Mouse (Mus musculus) heart, adult 8-10 months (tissue): ENCODE data around the gene Sdhaf1. TPM values are rescaled to one million over a fixed set of nuclear protein-coding genes. Genes with fewer than 3 reads are reported as not detected.

Experiments
- DNase-seq: peaks from one replicate; pipeline ENCODE4 v3.0.0; 2022; ENCODE audit warnings: low spot score
- total RNA-seq, 4 experiments: library from RNA; stranded (reverse); gene quantifications; 2 replicates each; pipeline ENCODE4 v1.2.4; 2022

The Sdhaf1 gene
- 10 to 100 TPM; 14.0 to 16.2 (median 15.1) TPM for total RNA-seq

DNA sequence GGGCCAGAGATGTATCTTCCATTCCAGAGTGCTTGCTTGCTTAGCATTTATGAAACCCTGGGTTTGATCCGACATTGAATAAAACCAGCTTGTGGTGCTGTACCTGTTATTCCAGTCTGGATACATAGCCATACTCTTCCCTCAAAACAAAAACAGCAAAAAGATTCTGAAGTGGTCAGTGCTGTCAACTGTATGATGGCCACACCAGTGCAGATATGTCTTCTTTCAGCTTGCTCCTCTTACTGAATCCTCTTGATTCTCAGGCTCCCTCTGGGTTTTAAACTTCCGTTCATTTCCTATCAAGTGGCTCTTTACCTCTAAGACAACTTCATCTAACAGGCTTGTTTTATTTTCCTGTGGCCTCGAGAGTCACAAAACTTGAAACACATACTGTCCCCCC is at the start of gene Sdhaf1:
Gene Sdhaf1 (minus strand): TSS at position 101 of the 400 bp plus-strand sequence.
- no peak for DNase-seq

DNA sequence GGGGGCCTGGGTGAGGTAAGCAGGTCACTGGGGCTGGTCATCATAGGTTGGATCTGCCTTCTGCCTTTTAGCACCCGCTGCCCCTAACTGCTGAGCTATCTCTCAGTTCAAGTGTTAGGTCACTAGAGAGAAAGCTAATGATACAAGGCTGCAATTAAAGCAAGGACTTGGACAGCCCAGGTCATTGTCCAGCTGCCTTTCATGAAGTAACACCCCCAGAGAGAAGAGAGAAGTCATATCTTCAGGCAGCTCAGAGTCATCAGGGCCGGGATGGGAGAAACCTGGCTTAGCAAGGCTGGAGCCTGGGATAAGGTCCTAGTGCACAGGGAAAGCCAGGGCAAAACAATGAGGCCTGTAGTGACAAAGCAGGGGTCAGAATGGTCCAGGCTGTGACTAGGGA is 43.8 kb upstream of the Sdhaf1 start:
- DNase-seq, result no peak

- DNase-seq, result no peak
These were observed 39.6 kb upstream of the Sdhaf1 start for GRCm38 (mm10) chr7:30363344-30363738.

DNA sequence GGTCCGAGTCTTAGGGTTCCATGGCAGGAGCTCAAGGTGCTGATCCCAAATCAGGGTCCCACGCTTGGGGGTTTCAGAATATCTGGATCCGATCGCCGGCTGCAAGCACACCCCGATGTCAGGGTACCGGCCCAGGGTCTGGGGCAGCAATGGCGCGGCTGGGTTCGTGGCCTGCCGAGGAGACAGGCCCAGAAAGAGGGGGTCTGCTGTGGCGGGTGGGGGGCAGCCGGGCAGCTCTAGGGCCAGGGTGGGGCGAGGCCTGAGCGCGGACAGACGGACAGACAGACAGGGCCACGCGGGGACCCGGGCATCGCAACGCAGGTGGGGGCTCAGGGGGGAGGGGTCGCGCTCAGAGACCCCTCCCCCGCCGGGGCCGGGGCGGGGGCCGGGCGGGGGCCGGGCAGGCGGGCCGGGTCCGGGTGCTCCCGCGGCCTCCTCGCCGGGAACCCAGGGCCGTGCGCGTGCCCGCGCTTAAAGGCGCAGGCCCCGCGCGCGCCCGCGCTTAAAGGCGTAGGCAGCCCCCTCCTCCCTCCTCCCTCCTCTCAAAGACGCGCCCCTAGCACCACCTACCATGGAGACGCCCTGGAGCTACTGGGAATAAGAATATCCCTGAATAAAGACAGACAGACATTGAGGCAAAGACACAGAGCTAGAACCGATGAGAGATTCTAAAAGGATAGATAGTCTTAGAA is 39.1 kb upstream of the Sdhaf1 start, which contains the start of gene Lrfn3:
Gene Lrfn3 (minus strand): TSS at position 121 of the 692 bp plus-strand sequence.
- DNase-seq, result no peak

- no peak for DNase-seq
These were observed 36.3 kb upstream of the Sdhaf1 start for GRCm38 (mm10) chr7:30360028-30360427.

GRCm38 (mm10) chr7:30359276-30359865 is 35.7 kb upstream of the Sdhaf1 start:
- no peak for DNase-seq

DNA sequence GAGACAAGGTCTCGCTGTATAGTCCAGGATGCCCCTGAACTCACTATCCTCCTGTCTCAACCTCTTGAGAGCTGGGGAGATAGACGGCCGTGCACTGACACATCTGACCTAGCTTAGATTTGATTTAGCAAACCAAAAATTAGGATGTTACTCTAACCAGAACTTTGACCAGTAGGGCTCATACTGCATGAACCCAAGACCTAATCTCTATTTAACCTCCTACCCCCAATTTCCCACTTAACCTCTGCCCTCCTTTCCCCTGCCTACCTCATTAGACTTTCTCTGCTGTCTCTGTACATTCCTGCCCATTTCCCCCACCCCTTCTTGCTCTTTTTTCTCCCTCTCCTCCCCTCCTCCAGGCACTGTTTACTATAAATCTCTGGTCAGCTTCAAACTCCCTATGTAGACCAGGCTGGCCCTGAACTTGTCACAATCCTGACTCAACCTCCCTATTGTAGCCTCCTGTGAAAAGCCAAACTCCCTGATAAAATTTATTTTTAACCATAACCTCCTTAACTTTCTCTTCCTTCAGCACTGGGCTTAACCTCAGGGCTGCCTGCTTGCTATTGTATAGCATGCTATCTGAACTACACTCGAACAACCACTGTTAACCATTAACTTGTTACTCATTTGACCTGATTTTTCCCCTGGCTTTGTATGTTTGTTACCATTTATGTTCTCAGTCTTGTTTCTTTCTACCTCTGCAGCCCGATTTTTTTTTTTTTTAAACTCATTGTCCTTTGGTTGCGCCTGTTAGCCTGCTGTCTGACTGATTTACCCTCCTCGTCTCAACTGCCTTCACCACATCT is 34.9 kb upstream of the Sdhaf1 start:
- no peak for DNase-seq

GRCm38 (mm10) chr7:30354059-30354458 is 30.4 kb upstream of the Sdhaf1 start:
- no peak for DNase-seq

DNA sequence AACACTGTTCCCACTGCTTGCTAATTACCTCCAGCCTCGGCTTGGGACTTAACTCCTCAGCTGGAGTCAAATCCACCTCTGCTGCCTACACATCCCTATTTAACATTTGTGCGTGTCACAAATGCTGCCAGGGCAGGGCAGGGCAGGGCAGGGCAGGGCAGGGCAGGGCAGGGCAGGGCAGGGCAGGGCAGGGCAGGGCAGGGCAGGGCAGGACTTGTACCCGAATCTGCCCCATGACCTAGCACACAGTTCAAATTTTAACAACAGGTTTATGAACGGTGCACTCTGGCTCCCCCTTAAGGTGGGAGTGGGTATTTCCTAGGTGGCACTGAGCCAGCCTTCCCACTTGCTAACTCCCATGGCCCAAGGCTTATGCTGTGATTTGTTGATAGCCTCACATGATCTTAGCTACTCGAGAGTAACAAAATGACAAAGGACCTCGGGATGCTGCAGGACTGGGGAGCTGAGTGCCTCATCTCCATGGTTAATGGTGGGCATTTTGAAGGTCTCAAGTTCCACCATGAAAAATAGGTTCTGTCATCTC is 29.7 kb upstream of the Sdhaf1 start:
- DNase-seq, result peak; percentile 63

- no peak for DNase-seq
These were observed 24.1 kb upstream of the Sdhaf1 start for GRCm38 (mm10) chr7:30347828-30348227.

DNA sequence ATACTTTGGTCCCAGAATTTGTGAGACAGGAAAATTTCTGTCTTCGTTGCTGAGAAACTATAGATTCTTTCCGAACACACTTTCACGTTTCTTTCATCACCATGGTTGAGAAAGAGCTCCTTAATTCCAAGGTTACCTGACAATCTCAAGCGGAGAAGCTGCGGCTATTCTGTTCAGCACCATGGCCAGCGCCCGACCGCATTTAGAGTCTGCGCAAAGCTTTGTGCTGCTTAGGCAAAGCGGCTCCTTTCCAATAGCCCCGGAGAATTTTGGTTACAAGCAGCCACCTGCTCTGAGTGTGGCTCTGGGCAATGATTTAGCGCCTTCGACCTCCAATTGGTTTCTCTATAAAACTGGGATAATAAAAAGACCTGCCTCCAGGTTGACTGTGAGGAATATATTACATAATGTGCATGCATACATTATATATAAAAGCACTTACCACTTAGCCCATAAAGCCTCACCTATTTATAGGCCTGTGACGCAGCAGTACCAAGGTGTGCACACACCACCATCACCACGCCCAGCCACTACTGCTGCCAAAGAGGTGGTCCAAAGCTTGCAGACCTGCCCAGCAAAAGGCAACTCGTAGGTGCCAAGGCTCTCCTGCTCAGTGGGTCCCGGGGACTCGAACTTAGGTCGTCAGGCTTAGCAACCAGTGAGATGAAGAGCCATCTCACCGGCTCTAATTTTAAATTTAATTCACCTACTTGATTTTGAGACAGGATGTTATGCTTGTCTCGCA is 23.1 kb upstream of the Sdhaf1 start:
- no peak for DNase-seq

DNA sequence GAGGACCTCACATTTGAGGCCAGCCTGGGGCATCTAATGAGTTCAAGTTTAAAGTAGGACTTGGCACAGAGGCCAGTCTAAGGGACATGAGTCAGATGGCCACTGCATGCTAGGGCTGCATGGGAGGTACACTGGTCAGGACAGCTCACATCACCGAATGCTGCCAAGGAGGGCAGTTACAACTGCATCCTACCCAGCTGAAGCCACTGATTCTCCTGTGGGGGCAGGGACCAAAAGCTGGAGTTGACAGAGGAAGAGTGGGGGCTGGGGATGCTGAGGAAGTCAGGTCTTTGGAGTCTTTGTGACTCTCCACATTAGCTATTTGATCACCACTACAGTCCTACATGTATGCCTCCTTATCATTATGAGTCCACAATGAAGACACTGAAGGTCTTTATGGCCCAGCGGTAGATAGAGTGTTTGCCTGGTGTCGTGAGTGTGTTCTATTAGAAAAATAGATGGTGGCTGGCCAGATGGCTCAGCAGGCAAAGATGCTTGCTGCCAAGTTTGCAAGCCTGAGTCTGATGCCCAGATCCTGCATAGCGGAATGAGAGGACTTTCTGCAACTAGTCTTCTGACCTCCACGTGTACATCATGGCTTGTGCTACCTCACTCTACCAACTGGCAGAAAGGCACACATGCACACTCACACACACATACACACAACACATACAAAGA is 15.9 kb upstream of the Sdhaf1 start:
- DNase-seq, result no peak

GRCm38 (mm10) chr7:30336384-30336783 is 12.7 kb upstream of the Sdhaf1 start:
- peak; percentile 64 for DNase-seq

- DNase-seq, result no peak
These were observed 12.0 kb upstream of the Sdhaf1 start for GRCm38 (mm10) chr7:30335688-30336087.

- DNase-seq, result no peak
These were observed 10.9 kb upstream of the Sdhaf1 start for GRCm38 (mm10) chr7:30334563-30334962.

DNA sequence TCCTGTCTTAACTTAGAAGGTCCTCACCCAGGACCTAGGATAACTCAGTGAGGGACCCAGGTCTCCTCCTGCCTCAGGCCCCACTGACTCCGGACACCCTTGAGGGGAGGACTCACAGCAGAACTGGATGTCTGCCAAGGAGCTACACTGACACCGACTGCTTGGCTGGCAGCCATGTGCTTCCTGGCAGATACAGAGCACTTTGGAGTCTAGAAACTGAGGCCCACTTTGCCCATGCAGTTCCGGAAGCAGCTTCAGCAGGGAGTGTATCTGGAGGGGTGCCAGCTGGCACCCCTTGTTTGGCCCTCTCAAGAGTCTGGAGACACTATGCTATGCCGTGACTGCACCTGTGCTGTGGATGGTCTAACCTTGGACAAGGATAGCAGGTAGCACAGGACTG is 9.7 kb upstream of the Sdhaf1 start:
- peak; percentile 52 for DNase-seq

DNA sequence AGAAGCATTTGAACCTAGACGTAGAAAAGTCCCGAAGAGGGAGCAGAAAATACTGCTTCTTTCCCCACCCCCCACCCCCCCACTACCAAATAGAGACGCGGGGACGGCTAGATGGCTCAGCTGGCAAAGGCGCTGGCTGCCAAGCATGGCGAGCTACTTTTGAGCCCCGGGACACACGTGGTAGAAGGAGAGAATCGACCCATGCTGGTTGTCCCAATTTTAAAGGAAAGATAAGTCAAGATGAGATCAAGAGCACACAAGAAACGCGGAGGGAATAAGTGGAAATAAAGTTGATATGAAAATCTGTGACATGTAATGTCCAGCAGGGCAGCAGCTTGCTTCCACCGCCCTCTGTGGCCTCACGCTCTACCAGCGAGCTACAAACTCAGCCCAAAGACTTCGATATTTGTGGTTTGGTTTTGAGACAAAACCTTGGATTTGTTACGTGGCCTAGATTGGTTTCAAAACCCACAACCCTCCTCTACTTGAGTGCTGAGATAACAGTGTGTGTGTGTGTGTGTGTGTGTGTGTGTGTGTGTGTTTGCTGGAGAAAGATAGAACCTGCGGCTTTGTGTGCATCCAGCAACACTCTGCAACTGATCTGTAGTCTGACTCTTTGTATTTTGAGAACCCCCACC is 9.0 kb upstream of the Sdhaf1 start:
- DNase-seq, result no peak

- DNase-seq, result peak; percentile 53
These were observed 8.2 kb upstream of the Sdhaf1 start for GRCm38 (mm10) chr7:30331887-30332286.

DNA sequence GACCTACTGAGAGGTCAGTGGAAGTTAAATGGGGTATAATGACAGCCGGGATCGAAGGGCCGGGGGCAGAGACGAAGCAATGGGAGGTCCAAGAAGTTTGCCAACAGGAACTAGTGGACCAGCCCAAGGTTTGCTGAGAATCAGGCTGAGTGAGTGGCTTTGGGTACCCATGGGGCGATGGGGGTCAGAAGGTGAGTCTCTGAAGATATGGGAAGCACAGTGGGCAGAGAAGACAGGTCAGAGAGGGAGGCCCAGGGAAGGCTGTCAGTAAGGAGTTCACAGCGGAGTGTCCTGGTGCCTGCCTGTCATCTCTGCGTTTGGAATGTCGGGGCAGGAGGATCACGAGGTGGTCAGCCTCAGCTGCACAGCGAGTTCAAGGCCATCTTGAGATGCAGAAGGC is 4.7 kb upstream of the Sdhaf1 start:
- no peak for DNase-seq

DNA sequence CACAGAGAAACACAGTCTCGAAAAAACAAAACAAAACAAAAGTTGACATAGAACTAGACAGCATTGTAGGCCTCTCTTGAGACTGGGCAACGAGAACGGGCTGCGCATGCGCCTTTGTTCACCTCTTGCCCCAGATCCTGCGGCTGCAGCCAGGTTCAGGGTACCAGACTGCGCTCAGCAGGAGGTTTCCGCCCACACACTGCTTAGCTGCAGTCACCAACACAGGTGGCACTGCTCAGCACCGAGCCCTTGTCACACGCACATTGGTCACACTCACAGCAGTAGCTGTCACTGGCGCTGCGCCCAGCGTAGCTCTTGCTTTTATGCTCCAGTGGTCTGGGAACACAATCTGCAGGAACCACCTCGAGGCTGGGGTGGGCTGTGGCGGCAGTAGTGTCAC is 3.4 kb upstream of the Sdhaf1 start:
- DNase-seq, result no peak

DNA sequence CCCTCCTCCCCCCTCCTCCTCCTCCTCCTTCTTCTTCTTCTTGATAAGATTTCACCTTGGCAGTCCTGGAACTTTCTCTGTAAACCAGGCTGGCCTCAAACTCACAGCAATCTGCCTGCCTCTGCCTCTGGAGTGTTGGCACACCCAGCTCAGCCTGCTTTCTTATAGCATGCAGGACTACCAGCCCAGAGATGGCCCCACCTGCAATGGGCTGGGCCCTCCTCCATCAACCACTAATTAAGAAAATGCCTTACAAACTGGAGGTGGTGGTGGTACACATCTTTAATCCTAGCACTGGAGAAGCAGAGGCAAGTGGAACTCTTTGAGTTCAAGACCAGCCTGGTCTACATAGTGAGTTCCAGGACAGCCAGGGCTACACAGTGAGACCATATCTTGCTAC is 2.7 kb upstream of the Sdhaf1 start:
- no peak for DNase-seq
